In genomic region chr7:114118180-114118579, GRCm38 (mm10) we compare ENCODE assay signal across 8 mouse cellular contexts. TPM values are rescaled to one million over a fixed set of nuclear protein-coding genes. Genes with fewer than 3 reads are reported as not detected.
DNase-seq lines count a peak whose midpoint lies in the region; ATAC-seq and TF ChIP-seq lines count a peak whose summit lies in the region.

No protein-coding gene starts in this region.

- no peak for TF ChIP-seq CTCF in intestine, postnatal 0 days (IDR thresholded peaks at IDR 0.05; ENCODE audit: low read depth)
- TF ChIP-seq CTCF in thymus, adult 2 months (IDR thresholded peaks at IDR 0.05; ENCODE audit: borderline replicate concordance, control insufficient read depth, extremely low read depth, insufficient read depth, low read length, poor library complexity): no peak

- peak overlapping the region; percentile 89; the same call in 1 of the 2 replicates for H3K9ac ChIP-seq in intestine, postnatal 0 days (ENCODE audit: low read depth, low read length)
- no peak overlapping the region for H3K9ac ChIP-seq in liver, embryonic 15.5 days

- ATAC-seq in intestine, postnatal 0 days: peak; percentile 76
- ATAC-seq in liver, embryonic 15.5 days (ENCODE audit: insufficient read depth): no peak

- H3K36me3 ChIP-seq in embryonic facial prominence, embryonic 10.5 days (replicated peaks): no peaks in the 10 kb centered on the region; the same call in 1 of the 2 replicates
- no peaks in the 10 kb centered on the region for H3K36me3 ChIP-seq in intestine, postnatal 0 days (ENCODE audit: control insufficient read depth, insufficient read depth)
- no peaks in the 10 kb centered on the region for H3K36me3 ChIP-seq in liver, embryonic 15.5 days (replicated peaks)
- H3K36me3 ChIP-seq in thymus, adult 2 months (ENCODE audit: control insufficient read depth, insufficient read depth, low read length): no peaks in the 10 kb centered on the region

- no peak overlapping the region for H3K27ac ChIP-seq in embryonic facial prominence, embryonic 10.5 days (replicated peaks)
- H3K27ac ChIP-seq in intestine, postnatal 0 days (ENCODE audit: low read depth, low read length): peak overlapping the region; percentile 96
- no peak overlapping the region for H3K27ac ChIP-seq in liver, embryonic 15.5 days (replicated peaks)
- no peak overlapping the region for H3K27ac ChIP-seq in thymus, adult 2 months (ENCODE audit: control insufficient read depth, insufficient read depth, low read length)

- H3K4me2 ChIP-seq in intestine, postnatal 0 days (replicated peaks; ENCODE audit: low read depth): peak overlapping the region; percentile 82
- peak overlapping the region; percentile 65; the same call in 1 of the 2 replicates for H3K4me2 ChIP-seq in liver, embryonic 15.5 days

- H3K27me3 ChIP-seq in embryonic facial prominence, embryonic 10.5 days (replicated peaks; ENCODE audit: low read depth, poor library complexity, severe bottlenecking): peaks cover 9% of the 10 kb centered on the region; the same call in 1 of the 2 replicates
- H3K27me3 ChIP-seq in intestine, postnatal 0 days (replicated peaks; ENCODE audit: control insufficient read depth, insufficient read depth, low read length): no peaks in the 10 kb centered on the region
- H3K27me3 ChIP-seq in liver, embryonic 15.5 days: peaks cover 45% of the 10 kb centered on the region
- no peaks in the 10 kb centered on the region for H3K27me3 ChIP-seq in thymus, adult 2 months (ENCODE audit: control insufficient read depth, insufficient read depth, low read length)

- 29% methylated on average over 7 of the region's 7 CpGs for WGBS in embryonic facial prominence, embryonic 10.5 days
- 25% methylated on average over 7 of the region's 7 CpGs for WGBS in intestine, postnatal 0 days
- 40% methylated on average over 7 of the region's 7 CpGs for WGBS in liver, embryonic 15.5 days (ENCODE audit: insufficient replicate concordance)
- WGBS in thymus, adult 2 months: 76% methylated on average over 7 of the region's 7 CpGs

- no peaks in the 10 kb centered on the region for H3K9me3 ChIP-seq in embryonic facial prominence, embryonic 10.5 days
- no peaks in the 10 kb centered on the region for H3K9me3 ChIP-seq in intestine, postnatal 0 days (ENCODE audit: control insufficient read depth)
- no peaks in the 10 kb centered on the region for H3K9me3 ChIP-seq in liver, embryonic 15.5 days (replicated peaks)

- TF ChIP-seq POLR2A in thymus, adult 2 months (IDR thresholded peaks at IDR 0.05; ENCODE audit: control insufficient read depth, extremely low read depth, insufficient read depth, low read length, poor library complexity): no peak

- peaks cover 24% of the 10 kb centered on the region for H3K4me1 ChIP-seq in embryonic facial prominence, embryonic 10.5 days
- H3K4me1 ChIP-seq in intestine, postnatal 0 days (replicated peaks; ENCODE audit: control insufficient read depth, insufficient read depth, low read length): 0 out of 2 replicates have a peak, but pooled peaks cover 4% of the 10 kb centered on the region
- peaks cover 3% of the 10 kb centered on the region; the same call in 1 of the 2 replicates for H3K4me1 ChIP-seq in liver, embryonic 15.5 days (replicated peaks)
- H3K4me1 ChIP-seq in thymus, adult 2 months (replicated peaks; ENCODE audit: control insufficient read depth, insufficient read depth, low read length): peaks cover 19% of the 10 kb centered on the region

- DNase-seq in adrenal gland, adult (ENCODE audit: inconsistent age in 2 of 2, low spot score in 1 of 2): peak; percentile 8 to 35
- DNase-seq in adrenal gland, adult 2 months: no peak
- no peak for DNase-seq in embryonic facial prominence, embryonic 10.5 days (ENCODE audit: low spot score)
- DNase-seq in cerebellum, adult 11-12 months: no peak
- DNase-seq in thymus, adult 2 months: no peak
- DNase-seq in layer of hippocampus, postnatal 36 days: no peak

- peak overlapping the region; percentile 86 for H3K4me3 ChIP-seq in embryonic facial prominence, embryonic 10.5 days
- H3K4me3 ChIP-seq in intestine, postnatal 0 days (ENCODE audit: low read depth, low read length): peak overlapping the region; percentile 91
- H3K4me3 ChIP-seq in liver, embryonic 15.5 days (replicated peaks): peak overlapping the region; percentile 63; the same call in 1 of the 2 replicates
- H3K4me3 ChIP-seq in thymus, adult 2 months (ENCODE audit: control insufficient read depth, insufficient read depth, low read length): no peak overlapping the region

RNA-seq across cellular contexts. Expression of gene Rras2, which starts 0.6 kb away (rescaled TPM):
- 10 to 100 TPM; 27.5 TPM for total RNA-seq in adrenal gland, adult 2 months (2021)
- 14.8 and 24.6 TPM in 2 replicates for polyA plus RNA-seq in adrenal gland, adult 2 months (2012; rRNA removed)
- 26.1 and 26.9 TPM in 2 replicates for polyA plus RNA-seq in embryonic facial prominence, embryonic 10.5 days (2016; fragmentation: Nextera tagmentation; extraction: Ambion mirVana)
- polyA plus RNA-seq in intestine, postnatal 0 days (2015; fragmentation: Nextera tagmentation; extraction: Ambion mirVana): 24.3 and 24.5 TPM in 2 replicates
- polyA plus RNA-seq in liver, embryonic 15.5 days (2015; fragmentation: Nextera tagmentation; extraction: Ambion mirVana): 6.7 and 7.3 TPM in 2 replicates
- 27.4 and 37.2 TPM in 2 replicates for polyA plus RNA-seq in thymus, adult 2 months (2012; rRNA removed)
- 10 to 100 TPM; 30.6 to 33.9 TPM for total RNA-seq in layer of hippocampus, postnatal 36 days (2021)

Comparison
In these comparisons a context has a peak if more than half of its experiments do, and no peak if none do; other contexts are left out.
1. DNase-seq: peak in adrenal gland, adult (2 of 2); none in adrenal gland, adult 2 months (single experiment), embryonic facial prominence, embryonic 10.5 days (single experiment), cerebellum, adult 11-12 months (single experiment), thymus, adult 2 months (single experiment) and layer of hippocampus, postnatal 36 days (0 of 2).